Mouse (Mus musculus): ENCODE data around the gene Rfx1.

DNA sequence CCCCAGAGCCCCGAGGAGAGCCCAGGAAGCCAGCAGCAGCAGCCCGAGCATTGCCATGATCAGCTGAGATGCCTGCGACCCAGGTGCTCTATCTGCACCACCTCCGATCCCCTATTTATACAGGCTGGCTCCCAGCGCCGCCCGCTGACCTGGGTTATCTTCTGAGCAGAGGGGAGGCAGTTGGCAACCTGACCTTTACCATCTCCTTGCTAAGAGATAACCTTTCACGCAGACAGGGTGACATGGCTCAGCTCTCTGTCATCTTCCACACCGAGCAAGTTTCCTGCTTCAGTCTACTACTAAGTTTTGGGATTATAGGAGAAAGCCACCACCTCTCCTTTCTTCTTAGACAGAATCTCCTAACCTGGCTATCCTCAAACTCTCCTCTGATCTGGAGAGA lies 21.7 kb upstream of the Rfx1 start, which contains the start of gene Rln3:
- no peak for TF ChIP-seq POLR2A (IDR thresholded peaks at IDR 0.05; ENCODE audit: insufficient read depth, low read depth, low read length)
- TF ChIP-seq CTCF (IDR thresholded peaks at IDR 0.05; ENCODE audit: insufficient read depth, low read depth, low read length), result no peak
